Mouse (Mus musculus) layer of hippocampus, adult 8-10 months (tissue): ENCODE measurements around the gene Galk1. TPM values are rescaled to one million over a fixed set of nuclear protein-coding genes. Genes with fewer than 3 reads are reported as not detected.

Experiments used
- DNase-seq, 2 experiments: peaks; one replicate each; pipeline ENCODE4 v3.0.0; 2022; ENCODE audit warnings: low spot score in 2 of 2
- total RNA-seq, 4 experiments: library from RNA; stranded (reverse); gene quantifications; 2 replicates each; pipeline ENCODE4 v1.2.4; 2022

Galk1 gene
- total RNA-seq, 4 experiments from 2014 or later: 11.6 to 20.7 (median 16.1) TPM

DNA sequence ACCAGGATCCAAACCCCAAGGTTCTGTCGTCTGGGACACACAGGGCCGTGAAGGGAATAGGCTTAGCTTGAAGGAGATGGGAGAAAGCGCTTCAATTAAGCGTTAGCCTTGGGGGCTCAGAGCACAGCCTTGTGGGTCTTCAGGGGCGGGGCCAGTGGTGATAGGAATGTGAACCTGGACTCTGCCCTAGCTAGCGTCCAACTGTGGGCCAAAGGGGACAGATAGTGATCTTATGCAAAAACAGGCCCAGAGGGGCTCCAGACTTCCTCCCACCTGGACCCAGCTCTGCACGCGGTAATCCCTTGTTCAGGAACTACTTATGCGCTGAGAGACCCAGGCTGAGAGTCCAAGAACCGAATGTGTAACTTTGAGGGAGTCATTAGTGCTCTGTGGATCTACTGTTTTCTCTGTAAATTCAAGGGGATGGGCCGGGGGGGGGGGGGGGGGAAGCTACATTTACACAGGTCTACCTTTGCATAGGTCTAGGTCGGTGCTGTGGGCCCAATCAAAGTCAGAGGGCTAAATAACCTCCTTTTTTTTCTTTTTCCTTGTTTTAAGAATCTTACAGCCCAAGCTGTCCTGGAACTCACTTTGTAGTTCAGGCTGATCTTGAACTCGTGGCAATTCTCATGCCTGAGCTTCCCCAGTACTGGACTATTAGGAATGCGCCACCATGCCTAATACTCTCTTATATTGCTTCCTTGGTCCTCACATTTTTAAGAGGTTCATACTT is 824 bp downstream of the Galk1 start:
- no peak for DNase-seq

DNA sequence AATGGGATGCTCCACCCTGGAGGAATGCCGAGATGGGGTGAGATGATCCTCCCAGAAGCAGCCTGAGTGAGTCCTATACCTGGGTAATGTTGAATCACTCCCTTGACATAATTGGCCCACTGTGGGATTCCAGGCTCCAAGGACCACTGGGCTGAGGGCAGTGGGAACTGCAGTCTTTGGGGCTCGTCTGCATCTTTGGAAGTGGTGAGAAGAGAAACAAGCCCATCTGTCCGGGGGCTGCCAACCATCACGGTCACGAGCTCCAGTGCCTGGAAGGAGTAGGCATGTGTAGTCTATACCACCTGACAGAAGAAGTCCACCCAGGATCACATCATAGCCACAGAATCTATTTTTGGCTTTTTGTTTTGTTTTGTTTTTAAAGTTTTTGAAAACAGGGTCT is 1.6 kb downstream of the Galk1 start:
- DNase-seq: no peak

DNA sequence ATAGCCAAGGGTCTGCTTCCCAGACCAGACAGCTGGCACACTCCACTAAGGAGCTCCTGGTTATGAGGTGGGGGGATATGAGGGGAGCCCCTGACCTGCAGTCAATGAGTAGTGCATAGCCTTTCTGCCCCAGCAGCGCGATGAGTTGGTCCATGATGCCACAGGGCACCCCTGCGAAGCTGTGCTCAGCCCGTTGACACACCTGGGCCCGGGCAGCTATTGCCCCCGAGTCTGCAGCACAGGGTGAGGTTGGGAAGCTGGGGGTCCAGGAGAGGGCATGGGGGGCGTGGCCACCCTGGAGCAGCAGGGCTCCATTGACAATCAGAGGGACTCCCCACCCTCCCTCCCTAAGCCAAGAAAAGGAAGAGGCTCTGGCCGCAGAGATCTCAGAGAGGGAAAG is 2.4 kb downstream of the Galk1 start:
- no peak for DNase-seq

GRCm38 (mm10) chr11:116009661-116010060 is 2.9 kb downstream of the Galk1 start:
- no peak for DNase-seq

DNA sequence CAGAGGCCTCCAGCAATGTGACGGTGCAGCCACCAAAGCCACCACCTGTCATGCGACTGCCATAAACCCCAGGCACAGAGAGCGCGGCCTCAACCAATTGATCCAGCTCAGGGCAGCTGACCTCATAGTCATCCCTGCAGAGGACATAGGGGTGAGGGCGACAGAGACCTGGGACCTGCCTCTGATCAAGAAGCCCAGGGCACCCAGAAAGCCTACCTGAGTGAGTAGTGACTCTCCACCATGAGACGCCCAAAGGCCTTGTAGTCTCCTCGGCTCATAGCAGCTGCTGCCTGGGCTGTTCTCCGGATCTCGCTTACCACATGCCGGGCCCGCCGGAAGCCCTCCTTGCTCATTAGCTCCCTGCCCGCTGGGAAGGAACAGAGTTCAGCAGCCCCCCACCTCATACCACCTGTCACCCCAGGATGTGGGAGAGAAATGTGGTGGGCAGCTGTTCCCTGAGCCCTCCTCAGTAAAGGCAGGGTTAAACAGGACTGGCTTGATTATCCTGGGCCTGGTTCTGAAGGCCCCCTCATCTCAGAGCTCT is 3.6 kb downstream of the Galk1 start:
- no peak for DNase-seq

GRCm38 (mm10) chr11:116008411-116008810 is 4.1 kb downstream of the Galk1 start:
- no peak for DNase-seq

GRCm38 (mm10) chr11:116007095-116007850 is 5.2 kb downstream of the Galk1 start:
- no peak for DNase-seq

GRCm38 (mm10) chr11:116005701-116006419 is 6.7 kb downstream of the Galk1 start:
- no peak for DNase-seq

GRCm38 (mm10) chr11:116004840-116005700 is 7.4 kb downstream of the Galk1 start:
- DNase-seq: peak in 1 of 2 experiments; percentile 50

DNA sequence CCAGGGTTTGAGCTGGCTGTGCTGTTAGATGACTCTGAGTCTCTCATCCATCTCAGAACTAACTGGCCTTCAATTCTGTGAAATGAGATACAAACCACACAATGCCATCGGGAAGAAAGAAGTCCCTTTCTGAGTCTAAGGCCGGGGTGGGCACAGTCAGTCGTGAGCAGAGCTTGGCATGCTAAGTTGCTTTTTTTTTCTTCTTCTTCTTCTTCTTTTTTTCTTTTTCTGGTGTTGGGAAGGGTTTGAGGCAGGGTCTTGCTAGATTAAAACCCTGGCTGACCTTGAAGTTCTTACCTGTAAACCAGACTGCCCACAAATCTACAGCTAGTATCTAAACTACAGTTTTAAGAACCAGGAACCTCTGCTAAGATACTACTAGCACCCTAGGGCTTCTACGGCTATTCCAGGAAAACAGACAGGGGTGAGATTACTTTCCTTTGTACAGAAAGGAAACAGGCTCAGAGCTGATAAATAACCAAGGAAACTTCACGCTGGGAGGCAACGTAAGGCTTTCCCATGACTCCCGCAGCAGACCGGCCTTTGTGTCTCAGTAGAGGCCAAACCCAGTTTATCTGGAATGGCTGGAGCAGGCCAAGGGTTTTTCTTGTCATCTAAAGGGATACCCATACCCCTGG is 8.2 kb downstream of the Galk1 start:
- no peak for DNase-seq

DNA sequence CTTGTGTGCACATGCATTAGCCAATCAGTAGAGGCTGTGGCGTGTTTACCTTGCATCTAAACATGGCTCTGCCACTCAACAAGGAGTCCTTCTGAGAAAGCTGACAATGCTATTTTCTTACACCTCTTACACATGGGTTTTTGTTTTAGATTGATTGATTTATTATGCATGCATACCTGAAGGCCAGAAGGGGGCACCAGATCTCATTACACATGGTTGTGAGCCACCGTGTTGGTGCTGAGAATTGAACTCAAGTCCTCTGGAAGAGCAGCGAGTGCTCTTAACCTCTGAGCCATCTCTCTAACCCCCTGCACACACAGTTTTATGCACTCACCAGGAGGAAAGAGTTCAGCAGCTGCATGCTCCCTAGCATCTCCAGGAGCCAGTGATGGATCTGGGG is 9.6 kb downstream of the Galk1 start:
- DNase-seq: no peak

DNA sequence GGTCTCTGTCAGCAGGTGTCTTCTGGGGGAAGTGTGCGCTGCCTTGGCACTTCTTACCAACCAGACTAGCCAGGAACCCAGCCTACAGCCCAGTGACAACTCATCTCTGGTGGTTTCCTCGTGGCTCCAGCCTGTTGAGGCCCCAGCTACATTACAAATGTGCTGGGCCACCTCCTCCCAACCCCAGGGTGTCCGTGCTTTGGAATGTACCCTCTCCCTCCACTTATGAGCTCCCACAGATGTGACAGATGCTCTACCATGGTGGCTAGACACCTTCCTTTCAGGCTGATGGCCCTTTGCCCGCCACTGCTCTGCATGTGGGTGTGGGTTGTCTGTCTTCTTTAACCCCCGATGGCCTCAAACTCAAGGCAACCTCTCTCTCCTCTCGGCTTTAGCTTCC is 10.8 kb downstream of the Galk1 start:
- DNase-seq: no peak

DNA sequence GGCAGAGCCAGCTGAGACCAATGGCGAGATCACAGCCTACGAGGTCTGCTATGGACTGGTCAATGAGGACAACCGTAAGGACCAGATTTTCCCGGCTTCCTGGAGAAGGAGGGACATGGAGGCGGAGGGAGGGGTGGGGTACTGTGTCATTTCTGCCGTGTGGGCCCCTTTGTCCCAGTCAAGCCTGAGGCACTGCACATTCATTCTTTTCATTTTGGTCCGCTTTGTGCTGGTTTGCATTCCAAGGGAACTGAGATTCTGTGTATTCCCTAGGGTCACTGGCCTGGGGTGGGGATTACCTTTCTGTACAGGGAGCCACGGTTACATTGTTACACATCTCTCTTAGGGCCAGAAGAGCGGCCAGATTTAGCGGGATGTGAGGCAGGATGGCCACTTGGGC is 11.9 kb downstream of the Galk1 start:
- no peak for DNase-seq

- DNase-seq: peak in 1 of 2 experiments; percentile 80
Measured at GRCm38 (mm10) chr11:115999538-116000143, 12.9 kb downstream of the Galk1 start.

DNA sequence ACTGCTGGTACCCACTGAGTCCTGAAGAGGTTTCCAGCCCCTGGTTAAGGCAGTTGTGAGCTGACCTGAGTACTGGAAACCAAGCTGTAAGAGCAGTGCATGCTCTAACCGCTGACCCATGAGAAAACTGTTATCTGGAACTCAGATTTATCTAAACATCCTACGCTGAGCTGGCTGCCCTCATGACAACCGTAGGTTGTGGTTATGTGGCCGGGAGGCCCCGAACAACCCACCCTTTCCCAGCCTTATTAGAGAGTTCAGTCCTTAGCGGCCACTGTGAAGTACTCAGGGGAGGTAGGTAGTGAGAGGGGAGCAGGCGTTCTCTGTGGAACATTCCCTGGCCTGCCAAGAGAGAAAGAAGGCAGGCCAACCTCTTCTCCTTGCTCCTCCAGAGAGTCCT is 13.5 kb downstream of the Galk1 start:
- no peak for DNase-seq

GRCm38 (mm10) chr11:115997662-115998061 is 14.9 kb downstream of the Galk1 start:
- no peak for DNase-seq

- no peak for DNase-seq
Measured at GRCm38 (mm10) chr11:115997047-115997446, 15.5 kb downstream of the Galk1 start.

GRCm38 (mm10) chr11:115995256-115995655 is 17.3 kb downstream of the Galk1 start:
- no peak for DNase-seq

GRCm38 (mm10) chr11:115992098-115992497 is 20.4 kb downstream of the Galk1 start:
- DNase-seq: peak in 1 of 2 experiments; percentile 34

- no peak for DNase-seq
Measured at GRCm38 (mm10) chr11:115989686-115990085, 22.8 kb downstream of the Galk1 start.
